Mouse (Mus musculus): ENCODE data around the gene Hscb. TPM values are rescaled to one million over a fixed set of nuclear protein-coding genes. Genes with fewer than 3 reads are reported as not detected.

Gene Hscb
- polyA plus RNA-seq, 1 experiment from 2014 or later: 23.1 TPM

- Histone ChIP-seq H3K27me3 (ENCODE audit: control insufficient read depth, insufficient read depth, low read length) (no peaks in the 10 kb centered on the region), H3K4me3 (ENCODE audit: low read length) (no peak overlapping the region), H3K4me2 (ENCODE audit: low read depth, low read length) (no peak overlapping the region), H3K9ac (ENCODE audit: low read length) (no peak overlapping the region), H3K27ac (ENCODE audit: low read length) (no peak overlapping the region), H3K36me3 (ENCODE audit: control insufficient read depth, insufficient read depth) (no peaks in the 10 kb centered on the region), H3K9me3 (replicated peaks; ENCODE audit: control insufficient read depth, low read length) (no peaks in the 10 kb centered on the region), H3K4me1 (ENCODE audit: control insufficient read depth, insufficient read depth, low read length) (peaks cover 9% of the 10 kb centered on the region; the same call in 1 of the 2 replicates)
- WGBS: 93% methylated on average over 6 of the region's 6 CpGs
- ATAC-seq (replicated peaks; ENCODE audit: extremely low read depth, insufficient read depth, low FRiP score): no peak
These were observed 33.6 kb upstream of the Hscb start for GRCm38 (mm10) chr5:110873160-110873559.

DNA sequence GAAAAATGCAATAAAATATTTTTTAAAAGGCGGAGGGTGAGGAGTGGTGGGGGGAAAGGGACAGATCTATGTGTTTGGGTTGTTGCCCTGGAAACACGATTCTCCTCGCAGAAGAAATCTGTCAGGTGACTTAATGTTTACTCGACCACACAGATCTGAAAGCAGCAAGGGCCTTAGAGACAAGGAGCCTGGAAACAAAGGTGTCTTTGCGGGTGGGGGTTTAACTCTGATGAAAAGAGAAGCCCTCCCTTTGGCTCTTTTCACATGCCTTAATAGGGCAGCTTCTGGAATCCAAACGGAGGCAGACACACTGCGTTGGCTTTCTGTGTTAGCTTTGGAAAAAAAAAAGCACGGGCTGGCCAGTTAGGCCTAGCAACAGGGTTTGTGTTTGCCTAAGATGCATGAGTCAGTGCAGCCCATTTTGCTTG is 29.7 kb upstream of the Hscb start:
- H3K9me3 ChIP-seq (replicated peaks; ENCODE audit: control insufficient read depth, low read length): no peaks in the 10 kb centered on the region
- H3K9ac ChIP-seq (ENCODE audit: low read length): no peak overlapping the region
- no peaks in the 10 kb centered on the region for H3K27me3 ChIP-seq (ENCODE audit: control insufficient read depth, insufficient read depth, low read length)
- H3K27ac ChIP-seq (ENCODE audit: low read length): 0 out of 2 replicates have a peak overlapping the region, but pooled peaks have one; percentile 18
- no peak overlapping the region for H3K4me3 ChIP-seq (ENCODE audit: low read length)
- H3K4me2 ChIP-seq (ENCODE audit: low read depth, low read length): no peak overlapping the region
- H3K4me1 ChIP-seq (ENCODE audit: control insufficient read depth, insufficient read depth, low read length): 0 out of 2 replicates have a peak, but pooled peaks cover 3% of the 10 kb centered on the region
- WGBS: 56% methylated on average over 8 of the region's 8 CpGs
- ATAC-seq (replicated peaks; ENCODE audit: extremely low read depth, insufficient read depth, low FRiP score): no peak; the same call in 1 of the 2 replicates
- H3K36me3 ChIP-seq (ENCODE audit: control insufficient read depth, insufficient read depth): peaks cover 4% of the 10 kb centered on the region

- no peak overlapping the region for H3K9ac ChIP-seq (ENCODE audit: low read length)
- H3K4me1 ChIP-seq (ENCODE audit: control insufficient read depth, insufficient read depth, low read length): 0 out of 2 replicates have a peak, but pooled peaks cover 3% of the 10 kb centered on the region
- no peaks in the 10 kb centered on the region for H3K27me3 ChIP-seq (ENCODE audit: control insufficient read depth, insufficient read depth, low read length)
- no peak overlapping the region for H3K4me2 ChIP-seq (ENCODE audit: low read depth, low read length)
- peaks cover 4% of the 10 kb centered on the region for H3K36me3 ChIP-seq (ENCODE audit: control insufficient read depth, insufficient read depth)
- H3K9me3 ChIP-seq (replicated peaks; ENCODE audit: control insufficient read depth, low read length): no peaks in the 10 kb centered on the region
- ATAC-seq (replicated peaks; ENCODE audit: extremely low read depth, insufficient read depth, low FRiP score): no peak
- H3K27ac ChIP-seq (ENCODE audit: low read length): no peak overlapping the region
- WGBS: 65% methylated on average over 4 of the region's 4 CpGs
- no peak overlapping the region for H3K4me3 ChIP-seq (ENCODE audit: low read length)
These were observed 28.9 kb upstream of the Hscb start for GRCm38 (mm10) chr5:110868460-110868859.

GRCm38 (mm10) chr5:110860445-110860844 is 20.9 kb upstream of the Hscb start:
- Histone ChIP-seq H3K36me3 (ENCODE audit: control insufficient read depth, insufficient read depth) (no peaks in the 10 kb centered on the region; the same call in 1 of the 2 replicates), H3K9ac (ENCODE audit: low read length) (no peak overlapping the region), H3K9me3 (replicated peaks; ENCODE audit: control insufficient read depth, low read length) (no peaks in the 10 kb centered on the region), H3K4me2 (ENCODE audit: low read depth, low read length) (no peak overlapping the region), H3K4me1 (ENCODE audit: control insufficient read depth, insufficient read depth, low read length) (peaks cover 6% of the 10 kb centered on the region), H3K4me3 (ENCODE audit: low read length) (no peak overlapping the region), H3K27me3 (ENCODE audit: control insufficient read depth, insufficient read depth, low read length) (no peaks in the 10 kb centered on the region), H3K27ac (ENCODE audit: low read length) (peak overlapping the region; percentile 78)
- ATAC-seq (replicated peaks; ENCODE audit: extremely low read depth, insufficient read depth, low FRiP score): no peak
- 78% methylated on average over 5 of the region's 5 CpGs for WGBS

DNA sequence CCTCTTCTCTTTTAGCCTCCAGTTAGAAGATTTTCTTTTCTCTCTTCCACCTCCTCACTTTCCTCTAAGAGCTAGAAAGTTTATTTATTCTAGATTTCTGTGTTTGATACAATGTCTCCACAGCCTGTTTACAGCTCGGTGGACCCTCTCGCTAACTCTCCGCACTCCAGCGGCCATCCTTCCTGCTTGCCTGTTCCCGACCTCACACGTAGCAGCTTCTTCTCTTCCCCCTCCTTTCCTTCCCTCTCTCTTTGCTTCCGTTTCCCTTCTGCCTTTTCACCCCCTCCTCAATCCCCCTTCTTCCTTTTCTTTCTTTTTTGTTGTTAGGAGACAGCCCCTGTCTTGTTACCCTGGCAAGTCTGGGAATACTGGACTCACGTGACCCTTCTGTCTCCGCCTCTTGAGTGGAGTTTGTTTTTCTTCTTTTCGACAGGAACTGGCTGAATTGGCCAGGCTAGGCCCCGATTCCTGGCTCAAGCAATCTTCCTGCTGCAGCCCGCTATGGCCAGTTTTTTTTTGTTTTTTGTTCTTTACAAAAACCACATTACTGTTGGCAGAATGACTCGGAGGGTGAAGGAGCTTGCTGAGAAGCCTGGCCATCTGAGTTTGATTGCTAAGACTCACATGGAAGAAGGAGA is 19.6 kb upstream of the Hscb start:
- peak overlapping the region; percentile 78 for H3K27ac ChIP-seq (ENCODE audit: low read length)
- H3K4me1 ChIP-seq (ENCODE audit: control insufficient read depth, insufficient read depth, low read length): peaks cover 6% of the 10 kb centered on the region
- 36% methylated on average over 13 of the region's 13 CpGs for WGBS
- no peaks in the 10 kb centered on the region for H3K9me3 ChIP-seq (replicated peaks; ENCODE audit: control insufficient read depth, low read length)
- peak overlapping the region; percentile 35 for H3K4me3 ChIP-seq (ENCODE audit: low read length)
- peak overlapping the region; percentile 42 for H3K4me2 ChIP-seq (ENCODE audit: low read depth, low read length)
- peak overlapping the region; percentile 38 for H3K9ac ChIP-seq (ENCODE audit: low read length)
- H3K36me3 ChIP-seq (ENCODE audit: control insufficient read depth, insufficient read depth): no peaks in the 10 kb centered on the region
- H3K27me3 ChIP-seq (ENCODE audit: control insufficient read depth, insufficient read depth, low read length): no peaks in the 10 kb centered on the region
- ATAC-seq (replicated peaks; ENCODE audit: extremely low read depth, insufficient read depth, low FRiP score): peak; percentile 66

DNA sequence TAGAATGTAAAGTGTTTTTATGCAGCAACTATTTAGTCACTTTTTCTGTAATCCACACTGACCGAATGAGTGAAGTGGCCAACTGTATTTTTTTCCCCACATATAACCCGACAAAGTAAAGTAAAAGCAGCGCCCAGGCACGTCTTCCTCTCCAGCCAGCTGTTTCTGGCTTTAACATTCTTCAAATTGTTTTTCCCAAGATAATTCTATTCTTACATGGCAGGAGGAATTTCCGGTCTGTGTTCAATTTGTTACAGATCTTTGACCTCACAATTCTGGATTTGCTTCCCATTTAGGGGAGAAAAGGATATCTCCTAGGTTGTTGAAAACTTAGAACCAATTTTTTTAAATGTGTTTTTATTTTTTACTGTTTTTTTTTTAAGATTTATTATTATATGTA is 17.5 kb upstream of the Hscb start:
- Histone ChIP-seq H3K27ac (ENCODE audit: low read length) (peak overlapping the region; percentile 71), H3K4me3 (ENCODE audit: low read length) (no peak overlapping the region), H3K4me1 (ENCODE audit: control insufficient read depth, insufficient read depth, low read length) (peaks cover 6% of the 10 kb centered on the region), H3K9ac (ENCODE audit: low read length) (no peak overlapping the region), H3K36me3 (ENCODE audit: control insufficient read depth, insufficient read depth) (0 out of 2 replicates have a peak, but pooled peaks cover 5% of the 10 kb centered on the region), H3K4me2 (ENCODE audit: low read depth, low read length) (no peak overlapping the region), H3K27me3 (ENCODE audit: control insufficient read depth, insufficient read depth, low read length) (no peaks in the 10 kb centered on the region), H3K9me3 (replicated peaks; ENCODE audit: control insufficient read depth, low read length) (no peaks in the 10 kb centered on the region)
- ATAC-seq (replicated peaks; ENCODE audit: extremely low read depth, insufficient read depth, low FRiP score): peak; percentile 37; the same call in 1 of the 2 replicates
- WGBS: 21% methylated on average over 5 of the region's 5 CpGs

- Histone ChIP-seq H3K4me1 (ENCODE audit: control insufficient read depth, insufficient read depth, low read length) (peaks cover 6% of the 10 kb centered on the region), H3K4me3 (ENCODE audit: low read length) (no peak overlapping the region), H3K4me2 (ENCODE audit: low read depth, low read length) (no peak overlapping the region), H3K36me3 (ENCODE audit: control insufficient read depth, insufficient read depth) (peaks cover 16% of the 10 kb centered on the region), H3K27me3 (ENCODE audit: control insufficient read depth, insufficient read depth, low read length) (no peaks in the 10 kb centered on the region), H3K9ac (ENCODE audit: low read length) (no peak overlapping the region), H3K9me3 (replicated peaks; ENCODE audit: control insufficient read depth, low read length) (no peaks in the 10 kb centered on the region), H3K27ac (ENCODE audit: low read length) (no peak overlapping the region)
- WGBS: 84% methylated on average over 1 of the region's 1 CpGs
- no peak for ATAC-seq (replicated peaks; ENCODE audit: extremely low read depth, insufficient read depth, low FRiP score)
These were observed 13.4 kb upstream of the Hscb start for GRCm38 (mm10) chr5:110852990-110853389.

- no peaks in the 10 kb centered on the region for H3K27me3 ChIP-seq (ENCODE audit: control insufficient read depth, insufficient read depth, low read length)
- ATAC-seq (replicated peaks; ENCODE audit: extremely low read depth, insufficient read depth, low FRiP score): no peak
- H3K4me2 ChIP-seq (ENCODE audit: low read depth, low read length): no peak overlapping the region
- WGBS: 91% methylated on average over 14 of the region's 14 CpGs
- H3K9ac ChIP-seq (ENCODE audit: low read length): no peak overlapping the region
- H3K27ac ChIP-seq (ENCODE audit: low read length): no peak overlapping the region
- peaks cover 11% of the 10 kb centered on the region for H3K4me1 ChIP-seq (ENCODE audit: control insufficient read depth, insufficient read depth, low read length)
- no peak overlapping the region for H3K4me3 ChIP-seq (ENCODE audit: low read length)
- H3K9me3 ChIP-seq (replicated peaks; ENCODE audit: control insufficient read depth, low read length): no peaks in the 10 kb centered on the region
- H3K36me3 ChIP-seq (ENCODE audit: control insufficient read depth, insufficient read depth): 0 out of 2 replicates have a peak, but pooled peaks cover 2% of the 10 kb centered on the region
These were observed 1.7 kb upstream of the Hscb start for GRCm38 (mm10) chr5:110841046-110841862.

DNA sequence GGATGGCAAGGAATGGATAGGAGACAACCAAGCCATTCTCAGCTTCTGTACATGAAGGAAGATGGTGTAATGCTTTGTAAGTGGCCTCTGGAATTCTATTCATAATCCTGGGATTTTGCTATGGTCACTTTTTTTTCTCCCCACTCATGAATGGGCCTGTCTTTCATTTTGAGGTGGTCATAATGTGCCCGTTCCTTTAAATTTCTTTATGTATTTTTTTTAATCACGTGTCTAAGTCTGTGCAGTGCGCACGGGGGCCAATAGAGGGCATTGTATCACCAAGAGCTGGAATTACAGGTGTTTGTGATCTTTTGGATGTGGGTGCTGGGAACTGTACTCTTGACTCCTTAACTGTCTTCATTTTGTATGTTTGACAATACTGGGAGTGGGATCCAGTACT is 888 bp upstream of the Hscb start:
- H3K27me3 ChIP-seq (ENCODE audit: control insufficient read depth, insufficient read depth, low read length): no peaks in the 10 kb centered on the region
- H3K4me2 ChIP-seq (ENCODE audit: low read depth, low read length): peak overlapping the region; percentile 62
- WGBS: 8% methylated on average over 4 of the region's 4 CpGs
- H3K9me3 ChIP-seq (replicated peaks; ENCODE audit: control insufficient read depth, low read length): no peaks in the 10 kb centered on the region
- H3K4me1 ChIP-seq (ENCODE audit: control insufficient read depth, insufficient read depth, low read length): peaks cover 16% of the 10 kb centered on the region
- H3K36me3 ChIP-seq (ENCODE audit: control insufficient read depth, insufficient read depth): 0 out of 2 replicates have a peak, but pooled peaks cover 2% of the 10 kb centered on the region
- H3K27ac ChIP-seq (ENCODE audit: low read length): peak overlapping the region; percentile 36
- no peak for ATAC-seq (replicated peaks; ENCODE audit: extremely low read depth, insufficient read depth, low FRiP score)
- H3K4me3 ChIP-seq (ENCODE audit: low read length): peak overlapping the region; percentile 84
- H3K9ac ChIP-seq (ENCODE audit: low read length): peak overlapping the region; percentile 68

Data from heart, embryonic 16.5 days (tissue).